In the genomic region with DNA sequence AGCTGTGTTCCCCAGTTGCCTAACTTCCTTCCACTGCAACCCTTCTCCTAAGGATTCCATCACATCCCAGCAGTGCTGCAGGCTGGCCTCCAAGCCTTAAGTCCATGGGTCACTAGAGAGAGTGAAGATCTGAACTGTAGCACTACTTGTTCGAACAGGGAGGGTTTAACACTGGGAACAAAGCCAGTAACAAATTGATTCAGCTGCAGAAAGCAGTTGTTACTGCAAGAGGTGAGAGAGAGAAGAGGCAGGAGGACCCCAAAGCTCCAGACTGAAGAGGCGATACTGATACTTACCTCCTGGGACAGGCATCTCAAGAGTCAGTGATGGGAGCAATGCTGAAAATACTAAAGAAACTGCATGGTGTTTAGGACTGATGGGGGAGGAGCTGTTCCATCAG, we compare ENCODE assay signal across 15 mouse cellular contexts.
"Had no signal": no experiment of that assay in that cellular context is flagged by ENCODE, and none has a peak within 500 bp of the region (broad histone marks: within the 10 kb centered on the region; RNA-seq: fewer than 3 reads in every experiment).

No protein-coding gene starts in this region.

- H3K27ac ChIP-seq: intestine, embryonic 15.5 days; limb, embryonic 13.5 days; liver, embryonic 13.5 days; midbrain, embryonic 10.5 days; neural tube, embryonic 12.5 days had no signal

- H3K9me3 ChIP-seq: intestine, embryonic 15.5 days; limb, embryonic 13.5 days; liver, embryonic 13.5 days; midbrain, embryonic 10.5 days; neural tube, embryonic 12.5 days had no signal

- H3K9ac ChIP-seq: intestine, embryonic 15.5 days; limb, embryonic 13.5 days; liver, embryonic 13.5 days; liver, postnatal 0 days; neural tube, embryonic 12.5 days had no signal

- DNase-seq: kidney, adult 18-20 months; kidney, postnatal 10 days; kidney, postnatal 4 days; liver, embryonic 13.5 days; liver, postnatal 0 days; midbrain, embryonic 14.5 days; right cerebral cortex, postnatal 4 days; spleen, adult 18-20 months; thymus, adult 18-20 months; thymus, postnatal 14 days had no signal

- H3K27me3 ChIP-seq: intestine, embryonic 15.5 days; limb, embryonic 13.5 days; liver, embryonic 13.5 days; neural tube, embryonic 12.5 days had no signal

- H3K4me1 ChIP-seq: intestine, embryonic 15.5 days; liver, embryonic 13.5 days; neural tube, embryonic 12.5 days had no signal

- H3K36me3 ChIP-seq: intestine, embryonic 15.5 days; limb, embryonic 13.5 days; liver, embryonic 13.5 days; midbrain, embryonic 10.5 days; neural tube, embryonic 12.5 days had no signal

- H3K4me2 ChIP-seq: intestine, embryonic 15.5 days; limb, embryonic 13.5 days; liver, embryonic 13.5 days; neural tube, embryonic 12.5 days had no signal

- ATAC-seq: intestine, embryonic 15.5 days; liver, postnatal 0 days had no signal

- H3K4me3 ChIP-seq: intestine, embryonic 15.5 days; limb, embryonic 13.5 days; liver, embryonic 13.5 days; midbrain, embryonic 10.5 days; myocyte; neural tube, embryonic 12.5 days had no signal
